Mouse (Mus musculus): ENCODE data around the gene Cacng8. TPM values are rescaled to one million over a fixed set of nuclear protein-coding genes. Genes with fewer than 3 reads are reported as not detected.

Gene Cacng8
- polyA plus RNA-seq (2014; fragmentation: Illumina TruSeq; extraction: RNeasy Lipid Tissue Mini Kit (QIAGEN cat#74804); ENCODE audit: low read depth, low replicate concordance): not detected

GRCm38 (mm10) chr7:3390413-3391080, at the start of gene Cacng8:
TSS of gene Cacng8 (plus strand) at chr7:3390683.

GRCm38 (mm10) chr7:3423895-3424294, 33.4 kb downstream of the Cacng8 start, which contains the start of gene Cacng6:
TSS of gene Cacng6 (plus strand) at chr7:3424195.

Other genes starting within 250 kb of the Cacng8 start
- gene AU018091, start 221.5 kb upstream of the Cacng8 start, polyA plus RNA-seq (2014; fragmentation: Illumina TruSeq; extraction: RNeasy Lipid Tissue Mini Kit (QIAGEN cat#74804); ENCODE audit: low read depth, low replicate concordance): not detected
- not detected for gene Nlrp12, start 140.9 kb upstream of the Cacng8 start, polyA plus RNA-seq (2014; fragmentation: Illumina TruSeq; extraction: RNeasy Lipid Tissue Mini Kit (QIAGEN cat#74804); ENCODE audit: low read depth, low replicate concordance)
- gene Myadm, start 101.6 kb upstream of the Cacng8 start, polyA plus RNA-seq (2014; fragmentation: Illumina TruSeq; extraction: RNeasy Lipid Tissue Mini Kit (QIAGEN cat#74804); ENCODE audit: low read depth, low replicate concordance): 181 TPM
- gene Prkcg, start 101.5 kb upstream of the Cacng8 start, polyA plus RNA-seq (2014; fragmentation: Illumina TruSeq; extraction: RNeasy Lipid Tissue Mini Kit (QIAGEN cat#74804); ENCODE audit: low read depth, low replicate concordance): 0.44 TPM
- gene Cacng7, start 57.7 kb upstream of the Cacng8 start, polyA plus RNA-seq (2014; fragmentation: Illumina TruSeq; extraction: RNeasy Lipid Tissue Mini Kit (QIAGEN cat#74804); ENCODE audit: low read depth, low replicate concordance): 1.1 TPM
- 0.22 TPM for gene Cacng6, start 33.5 kb downstream of the Cacng8 start, polyA plus RNA-seq (2014; fragmentation: Illumina TruSeq; extraction: RNeasy Lipid Tissue Mini Kit (QIAGEN cat#74804); ENCODE audit: low read depth, low replicate concordance)
- not detected for gene Tarm1, start 111.9 kb downstream of the Cacng8 start, polyA plus RNA-seq (2014; fragmentation: Illumina TruSeq; extraction: RNeasy Lipid Tissue Mini Kit (QIAGEN cat#74804); ENCODE audit: low read depth, low replicate concordance)
- gene Oscar, start 225.5 kb downstream of the Cacng8 start, polyA plus RNA-seq (2014; fragmentation: Illumina TruSeq; extraction: RNeasy Lipid Tissue Mini Kit (QIAGEN cat#74804); ENCODE audit: low read depth, low replicate concordance): not detected
- 13.4 TPM for gene Ndufa3, start 226.7 kb downstream of the Cacng8 start, polyA plus RNA-seq (2014; fragmentation: Illumina TruSeq; extraction: RNeasy Lipid Tissue Mini Kit (QIAGEN cat#74804); ENCODE audit: low read depth, low replicate concordance)
- gene Tfpt, start 239.2 kb downstream of the Cacng8 start, polyA plus RNA-seq (2014; fragmentation: Illumina TruSeq; extraction: RNeasy Lipid Tissue Mini Kit (QIAGEN cat#74804); ENCODE audit: low read depth, low replicate concordance): 0.98 TPM
- 16.4 TPM for gene Prpf31, start 239.3 kb downstream of the Cacng8 start, polyA plus RNA-seq (2014; fragmentation: Illumina TruSeq; extraction: RNeasy Lipid Tissue Mini Kit (QIAGEN cat#74804); ENCODE audit: low read depth, low replicate concordance)

All from sigmoid colon, adult 10 weeks (tissue).